Mouse (Mus musculus) gastrocnemius, postnatal 10 days (tissue): ENCODE measurements at regions not wholly inside any gene's neighbourhood (a gene's known extent, or its start where the extent isn't known, plus 50 kb on each side); places are given as distances from the start of the nearest gene placed in this dataset.
"Not testable (repeated sequence)": the region's sequence is repeated elsewhere in the genome, so short reads cannot be mapped to it uniquely, and the experiment has no call there.

Source experiments
- DNase-seq: peaks from one replicate; pipeline ENCODE4 v3.0.0; 2021; ENCODE audit warnings: mixed read lengths

DNA sequence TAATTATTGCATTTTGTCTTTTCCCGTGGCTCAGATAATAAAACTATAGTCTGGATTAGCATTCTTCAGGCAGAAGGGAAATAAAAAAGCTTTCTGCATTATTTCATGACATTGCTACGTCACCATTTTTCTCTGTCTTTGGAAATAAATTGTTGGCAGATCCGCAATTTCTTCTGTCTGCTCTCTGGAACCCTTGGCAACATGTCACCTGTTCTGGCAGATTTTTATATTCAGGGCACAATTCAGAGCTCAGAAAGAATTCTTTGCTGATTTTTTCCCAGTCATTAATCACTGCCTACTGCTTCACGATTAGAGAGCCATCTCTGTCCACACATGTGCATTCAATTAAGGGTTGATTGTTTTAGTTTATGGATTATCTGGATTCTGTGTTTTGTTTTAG is 460.5 kb downstream of the Cdh8 start:
- DNase-seq, result no peak

DNA sequence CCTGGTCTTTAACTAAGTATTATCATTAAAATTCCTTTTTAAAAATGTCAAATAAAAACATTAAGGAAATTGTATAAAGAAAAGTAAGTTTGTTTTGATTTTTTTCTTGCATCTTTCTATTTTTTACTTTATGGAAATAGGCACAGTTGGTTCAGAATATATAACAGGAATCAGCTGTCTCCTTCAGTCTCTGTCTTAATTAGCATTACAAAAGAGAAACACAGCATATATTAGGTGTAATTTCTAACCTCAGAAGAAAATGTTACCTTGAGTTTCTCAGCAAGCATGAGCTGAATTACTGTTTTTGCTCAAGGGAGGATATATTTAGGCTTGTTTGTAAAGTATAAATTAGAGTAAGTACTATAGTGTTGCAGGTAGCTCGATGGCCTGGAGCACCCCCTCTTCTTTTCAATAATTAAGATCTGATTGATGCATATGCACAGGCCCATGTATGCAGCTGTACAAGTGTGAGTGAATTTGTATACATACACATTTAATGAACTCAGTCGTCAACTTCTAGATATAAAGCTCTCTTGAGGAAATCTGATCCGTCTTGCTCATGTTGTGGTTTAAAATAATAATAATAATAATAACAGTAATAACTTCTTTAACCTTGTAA is 503.0 kb downstream of the Cdh8 start:
- no peak for DNase-seq

DNA sequence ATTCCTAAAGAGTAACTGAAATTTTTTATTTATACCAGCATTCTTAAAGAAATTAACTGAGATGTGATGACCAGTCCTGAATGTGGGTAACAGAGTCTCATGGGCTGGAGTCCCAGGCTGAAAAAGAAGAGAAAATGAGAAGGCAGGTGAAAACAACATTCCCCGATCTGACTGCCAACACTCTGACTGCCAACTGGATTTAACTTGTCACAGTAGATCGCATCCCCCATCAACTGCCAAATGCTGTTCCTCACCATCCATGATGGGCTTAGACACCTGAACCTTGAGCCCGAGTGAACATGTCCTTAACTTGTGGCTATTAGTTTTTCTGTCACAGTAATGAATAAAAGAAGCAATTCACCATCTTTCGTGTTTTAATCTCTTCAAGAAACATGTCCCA is 522.9 kb downstream of the Cdh8 start:
- no peak for DNase-seq

DNA sequence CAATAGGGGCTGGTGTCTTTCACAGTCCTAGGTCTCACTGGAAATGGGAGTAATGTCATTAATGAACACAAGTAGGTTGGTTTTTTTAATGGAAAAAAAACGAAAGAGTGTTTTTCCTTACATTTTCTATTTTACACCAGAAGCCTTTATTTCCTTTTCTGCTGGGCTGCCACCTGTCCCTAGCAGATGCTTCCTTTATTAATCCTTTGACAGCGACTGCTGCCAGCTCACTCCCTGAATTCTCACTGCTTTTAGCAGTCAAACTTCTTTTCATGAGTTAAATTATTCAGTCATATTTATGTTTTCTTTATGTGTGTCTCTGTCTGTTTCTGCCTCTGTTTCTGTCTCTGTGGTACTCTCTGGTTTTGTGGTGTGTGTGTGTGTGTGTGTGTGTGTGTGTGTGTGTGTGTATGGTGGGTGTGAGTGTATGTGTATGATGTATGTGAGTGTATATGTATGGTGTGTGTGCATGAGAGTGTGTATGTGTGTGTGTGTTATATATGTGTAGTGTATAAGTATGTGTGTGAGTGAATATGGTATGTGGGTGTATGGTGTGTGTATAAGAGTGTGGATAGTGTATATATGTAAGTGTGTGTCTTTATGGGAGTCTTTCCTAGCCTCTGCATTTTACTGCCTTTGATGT is 554.5 kb downstream of the Cdh8 start:
- DNase-seq, result no peak

DNA sequence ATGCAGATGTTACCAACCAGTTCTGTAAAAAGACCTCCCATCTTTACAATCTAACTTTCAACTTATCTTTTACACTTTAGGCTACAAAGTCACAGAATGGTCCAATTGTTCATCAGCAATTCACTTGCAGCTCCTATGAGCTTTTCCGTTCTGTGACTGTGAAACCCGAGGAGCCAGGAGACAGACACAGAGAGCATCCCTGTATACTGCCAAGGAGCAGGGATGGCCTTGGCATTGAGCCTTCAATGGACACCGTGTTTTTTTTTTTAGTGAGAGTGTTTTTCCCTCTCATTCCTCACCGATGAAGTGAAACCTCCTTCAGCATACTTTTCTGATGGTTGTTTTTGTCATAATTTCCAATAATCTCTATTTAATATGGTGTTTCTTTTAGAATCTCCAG is 555.1 kb downstream of the Cdh8 start:
- DNase-seq, result no peak

DNA sequence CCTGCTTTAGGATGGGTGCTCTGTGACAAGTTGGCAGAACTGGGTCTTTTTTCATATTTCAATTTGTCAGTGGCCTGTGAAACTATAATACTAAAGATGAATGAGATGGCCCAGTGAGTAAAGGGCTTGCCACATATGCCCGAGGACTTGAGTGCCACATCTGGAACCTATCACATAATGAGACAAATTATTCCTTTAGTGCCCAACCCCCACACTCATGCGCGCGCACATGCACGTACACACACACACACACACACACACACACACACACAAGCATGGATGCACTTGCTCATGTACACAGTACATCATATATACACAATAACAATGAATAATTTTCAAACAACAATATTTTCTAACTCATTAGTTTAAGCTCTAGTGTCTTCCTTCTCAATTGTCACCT is 555.9 kb downstream of the Cdh8 start:
- DNase-seq, result no peak

DNA sequence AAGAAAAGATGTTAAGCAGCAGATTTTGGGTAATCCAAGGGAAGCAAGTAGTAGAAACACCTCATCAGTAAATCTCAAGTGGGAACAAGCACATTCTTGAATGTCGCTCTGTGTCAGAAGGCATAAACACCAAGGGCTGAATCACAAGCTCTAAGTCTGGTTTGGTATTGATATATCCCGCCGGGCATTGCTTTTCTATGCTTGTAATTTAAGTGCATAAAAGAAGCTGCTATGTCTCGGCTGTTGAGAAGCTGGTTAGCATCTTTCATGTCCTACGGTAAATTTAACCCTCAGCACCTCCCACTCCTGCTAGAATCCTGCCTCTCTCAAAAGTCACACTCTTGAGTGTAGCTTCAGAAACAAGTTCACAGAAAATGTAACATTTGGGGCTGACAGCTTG is 586.8 kb downstream of the Cdh8 start:
- DNase-seq, result no peak

DNA sequence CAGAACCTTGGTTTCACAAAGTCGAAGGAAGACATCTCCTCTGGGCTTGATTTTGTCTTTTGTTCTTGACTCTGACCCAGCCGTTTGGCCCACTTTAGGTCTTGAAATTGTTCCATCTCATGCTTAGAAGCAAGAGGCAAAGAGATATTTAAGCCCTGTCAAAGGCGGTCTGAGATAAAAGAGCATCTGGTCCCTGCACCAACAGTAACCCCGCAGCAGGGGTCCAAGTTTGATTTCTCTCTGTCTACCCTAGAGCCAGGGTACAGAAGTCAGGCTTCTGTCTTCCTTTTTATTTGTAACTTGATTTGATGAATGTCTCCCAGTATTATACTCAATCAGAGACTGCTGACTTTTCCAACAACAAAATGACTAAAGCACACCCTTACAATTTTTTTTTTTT is 587.3 kb downstream of the Cdh8 start:
- no peak for DNase-seq

DNA sequence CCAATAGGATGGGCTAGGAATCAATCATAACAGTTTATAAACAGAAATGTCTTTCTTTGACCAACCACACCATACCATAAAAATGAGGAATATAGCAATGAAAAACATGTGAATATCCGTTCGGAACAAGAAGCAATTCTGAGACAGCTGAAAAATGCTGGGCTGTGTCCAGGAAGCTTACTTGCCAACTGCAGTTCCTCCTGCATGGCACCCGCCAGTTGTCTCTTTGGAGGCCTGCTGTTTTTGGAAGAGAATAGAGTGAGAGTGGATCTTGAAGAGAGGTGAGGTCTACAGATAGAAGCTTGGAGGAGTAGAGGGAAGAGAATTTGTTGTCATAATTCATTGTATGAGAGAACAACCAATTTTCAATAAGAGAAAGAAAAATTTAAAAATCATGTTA is 604.3 kb downstream of the Cdh8 start:
- DNase-seq, result no peak

DNA sequence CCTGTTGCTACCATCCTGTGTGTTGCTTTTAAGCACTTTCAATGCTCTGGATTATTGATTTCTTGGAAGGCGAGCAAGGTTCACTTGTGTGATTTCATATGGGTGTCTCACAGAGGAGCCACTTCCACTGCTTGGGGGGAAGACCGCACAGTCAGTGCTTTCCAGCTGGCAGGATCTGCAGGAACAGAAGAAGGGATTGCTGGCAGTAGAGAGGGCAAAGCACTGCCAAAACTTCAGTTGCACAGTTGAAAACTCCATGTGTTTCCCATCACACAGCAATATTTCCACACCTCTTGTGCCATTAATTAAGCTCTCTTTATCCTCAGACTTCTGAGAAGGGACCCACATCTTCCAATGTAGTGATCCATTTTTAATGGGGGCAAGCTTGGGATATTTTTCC is 618.8 kb downstream of the Cdh8 start:
- DNase-seq, result no peak

DNA sequence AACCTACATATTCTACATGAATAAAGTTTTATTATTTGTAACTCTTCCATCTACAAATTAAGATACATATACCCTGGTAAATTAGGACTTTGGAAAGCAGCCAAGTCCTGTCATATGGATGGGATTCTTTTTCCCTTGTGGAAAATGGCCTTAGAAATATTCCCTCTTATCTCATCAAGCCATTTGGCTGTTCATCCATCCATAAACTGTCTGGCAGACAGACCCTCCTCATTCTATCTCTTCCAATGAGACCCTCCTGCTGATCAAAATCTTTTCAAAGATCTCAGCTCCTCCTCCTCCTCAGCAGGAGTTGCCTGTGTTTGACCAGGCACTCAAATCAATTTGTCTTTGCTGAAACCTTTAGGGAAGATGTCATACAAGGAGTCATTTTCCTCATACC is 649.2 kb downstream of the Cdh8 start:
- DNase-seq, result no peak

DNA sequence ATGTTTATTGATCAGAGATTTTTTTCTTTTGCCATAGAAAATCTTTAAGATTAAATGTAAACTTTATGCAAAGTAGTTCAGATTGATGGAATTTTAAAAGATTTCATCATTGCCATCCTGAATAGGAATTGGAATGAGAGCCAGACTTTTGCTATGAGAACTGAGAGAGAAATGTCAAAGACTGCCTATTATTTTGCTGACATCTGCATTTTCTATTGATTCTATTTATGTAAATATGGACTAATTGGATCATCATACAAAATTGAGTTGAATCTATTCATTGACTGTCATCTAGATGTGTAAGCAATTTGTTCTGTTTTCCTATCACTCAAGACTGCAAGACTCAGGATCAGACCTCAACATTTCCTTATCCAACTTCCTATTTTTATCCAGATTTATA is 659.7 kb downstream of the Cdh8 start:
- no peak for DNase-seq

DNA sequence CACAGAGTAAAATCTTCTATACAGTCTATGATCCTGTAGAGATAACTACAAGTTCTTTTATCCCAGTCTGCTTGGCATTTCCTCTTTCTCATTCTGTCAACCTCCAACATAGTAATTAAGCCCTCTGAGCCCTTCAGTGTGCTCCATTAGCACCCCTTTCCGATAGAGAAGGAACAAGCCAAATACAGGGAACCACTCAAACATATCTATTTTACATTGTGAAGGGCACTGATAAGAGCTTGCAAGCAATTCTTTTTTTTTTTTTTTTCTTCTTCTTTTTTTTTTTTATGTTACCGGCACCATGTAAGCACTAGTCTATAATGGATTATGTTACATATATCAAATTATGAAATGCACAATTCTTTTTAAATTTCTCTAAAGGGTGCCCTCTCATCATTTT is 660.5 kb downstream of the Cdh8 start:
- no peak for DNase-seq

DNA sequence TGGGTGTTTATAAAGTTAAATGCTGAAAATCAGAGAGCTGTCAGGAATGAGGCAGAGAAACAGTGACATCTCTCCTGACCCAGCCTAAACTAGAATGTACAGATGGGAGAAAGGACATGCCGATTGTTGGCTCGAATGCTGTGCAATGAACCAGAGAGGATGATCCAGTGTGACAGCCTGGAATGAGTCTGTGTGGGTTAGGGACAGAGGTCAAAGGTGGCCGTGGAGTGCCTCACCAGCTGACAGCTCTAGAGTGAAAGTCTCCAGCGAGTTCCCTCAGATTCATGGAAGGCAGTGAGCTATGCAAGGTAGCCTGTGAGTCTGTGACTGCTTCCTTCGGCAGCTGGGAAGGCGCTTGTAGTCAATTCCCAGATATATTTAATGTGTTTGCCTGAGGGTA is 663.9 kb downstream of the Cdh8 start:
- no peak for DNase-seq

DNA sequence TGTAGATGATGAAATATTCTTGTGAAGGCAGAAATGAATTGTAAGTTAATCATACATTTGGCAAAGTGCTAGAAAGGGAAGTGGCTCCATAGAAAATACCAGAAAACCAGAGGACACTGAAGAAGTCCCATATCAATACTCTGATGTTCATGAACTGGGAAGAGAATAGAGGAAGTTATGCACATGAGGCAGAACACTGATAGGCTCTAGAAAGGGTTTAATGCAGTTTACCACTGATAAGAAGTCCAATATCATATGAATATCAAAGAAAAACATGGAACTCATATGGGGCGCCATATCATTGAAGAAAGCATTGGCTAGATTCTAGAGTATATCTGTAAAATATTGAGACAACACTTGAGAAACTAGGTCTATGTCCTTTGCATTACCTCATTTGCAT is 708.5 kb downstream of the Cdh8 start:
- no peak for DNase-seq

DNA sequence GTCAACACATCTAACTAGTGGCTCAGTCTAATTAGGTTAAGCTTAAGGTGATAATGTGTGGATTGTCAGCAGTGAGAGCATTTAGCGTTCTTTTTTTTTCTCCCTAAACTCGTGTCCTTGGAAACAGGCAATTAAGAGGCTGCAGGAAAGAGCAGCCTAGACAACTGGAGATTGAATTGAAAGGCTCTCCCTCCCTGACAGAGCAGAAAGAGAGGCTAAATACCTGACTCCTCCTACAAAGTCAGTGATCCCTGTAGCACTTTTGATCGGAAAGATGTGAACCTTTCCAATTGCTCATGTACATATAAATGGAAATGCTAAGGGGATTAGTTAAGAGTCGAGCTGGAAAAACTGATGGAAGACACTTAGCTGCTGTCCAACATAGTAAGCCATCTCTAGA is 710.1 kb downstream of the Cdh8 start:
- no peak for DNase-seq

DNA sequence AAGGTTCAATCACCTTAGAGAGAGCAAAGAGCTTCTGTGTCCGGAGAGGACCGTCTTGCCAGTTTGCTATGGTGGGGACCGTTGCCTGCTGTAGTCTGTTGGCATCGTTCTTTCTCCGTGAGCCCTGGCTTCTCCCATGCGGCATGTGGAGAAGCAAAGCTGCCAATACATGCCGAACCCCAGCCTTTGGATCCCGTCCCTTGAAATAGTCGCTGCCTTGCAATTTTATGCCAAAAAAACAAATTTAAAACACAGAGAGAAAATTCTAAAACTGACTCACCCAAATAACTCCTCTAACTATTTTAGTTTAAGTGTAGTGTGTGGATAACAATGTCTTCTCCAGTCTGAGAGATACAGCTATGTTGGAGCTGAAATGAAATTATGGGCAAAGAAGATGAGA is 731.1 kb downstream of the Cdh8 start:
- no peak for DNase-seq

DNA sequence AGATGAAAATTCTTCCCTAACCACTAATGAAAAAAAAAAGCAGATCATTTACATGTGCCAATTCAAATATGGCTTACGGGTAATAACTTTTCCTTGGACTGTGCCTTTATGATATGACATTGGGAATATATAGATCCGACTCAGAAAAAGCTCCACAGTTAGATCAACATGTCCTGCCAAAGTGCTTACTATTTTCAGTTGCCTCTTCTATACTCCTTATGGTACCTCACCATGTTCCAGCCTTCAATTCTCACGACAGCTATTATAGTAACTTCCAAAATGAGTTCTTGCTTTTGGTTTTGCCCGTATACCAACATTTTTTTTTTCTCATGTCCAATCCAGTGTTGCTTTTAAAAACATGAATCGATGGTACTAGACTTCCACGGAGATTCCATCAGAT is 731.7 kb downstream of the Cdh8 start:
- DNase-seq, result no peak

DNA sequence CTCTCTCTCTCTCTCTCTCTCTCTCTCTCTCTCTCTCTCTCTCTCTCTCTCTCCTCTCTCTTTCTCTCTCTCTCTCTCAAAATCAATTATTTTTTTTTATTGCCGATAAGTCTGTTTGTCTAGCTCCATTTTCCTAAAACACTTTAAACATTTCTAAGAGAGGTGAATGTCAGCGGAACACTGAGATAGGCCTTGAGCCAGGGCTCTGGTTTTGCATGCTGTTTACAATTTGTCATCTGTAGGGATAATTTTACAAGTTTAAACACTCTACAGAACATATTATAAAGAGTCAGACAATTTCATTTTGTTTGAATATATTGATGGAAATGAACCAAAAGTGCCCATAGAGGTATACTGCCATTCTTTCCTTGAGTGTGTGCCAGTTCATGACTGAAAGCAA is 736.2 kb downstream of the Cdh8 start:
- DNase-seq, result no peak

DNA sequence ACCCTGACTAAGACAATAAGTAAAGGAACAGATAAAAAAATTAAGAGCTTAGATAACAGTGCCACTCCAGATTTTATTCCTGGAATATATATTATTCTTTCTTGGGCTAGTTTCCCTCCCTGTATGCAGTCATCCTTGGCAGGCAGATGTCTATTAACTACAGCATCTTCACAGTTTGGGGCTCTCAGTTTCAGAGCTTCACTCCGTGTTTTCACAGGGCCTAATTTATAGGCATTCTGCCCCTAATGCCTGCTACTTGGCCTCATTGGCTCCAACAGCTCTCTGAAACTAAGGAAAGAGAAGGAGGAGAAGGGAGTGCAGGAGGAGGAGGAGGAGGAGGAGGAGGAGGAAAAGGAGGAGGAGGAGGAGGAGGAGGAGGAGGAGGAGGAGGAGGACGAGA is 757.0 kb downstream of the Cdh8 start:
- no peak for DNase-seq

DNA sequence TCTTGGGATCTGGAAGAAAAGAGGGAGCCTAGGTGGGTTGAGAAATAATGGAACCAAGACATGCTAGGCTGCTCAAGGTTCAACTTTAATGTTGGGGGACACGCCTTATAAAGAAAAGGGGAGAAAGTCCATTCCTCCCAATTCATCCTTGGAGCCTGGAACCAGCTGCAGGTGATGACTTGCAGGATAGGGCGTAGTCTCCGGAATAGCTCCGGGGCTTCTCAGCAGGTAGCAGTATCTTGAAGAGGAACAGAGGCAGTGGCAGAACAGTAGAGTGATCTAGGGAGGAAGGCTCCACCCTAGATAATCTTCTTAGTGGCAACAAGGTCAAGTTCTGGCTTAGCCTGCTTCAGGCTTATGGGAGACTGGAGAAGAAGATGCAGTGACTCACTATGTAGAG is 764.0 kb downstream of the Cdh8 start:
- not testable (repeated sequence) for DNase-seq

DNA sequence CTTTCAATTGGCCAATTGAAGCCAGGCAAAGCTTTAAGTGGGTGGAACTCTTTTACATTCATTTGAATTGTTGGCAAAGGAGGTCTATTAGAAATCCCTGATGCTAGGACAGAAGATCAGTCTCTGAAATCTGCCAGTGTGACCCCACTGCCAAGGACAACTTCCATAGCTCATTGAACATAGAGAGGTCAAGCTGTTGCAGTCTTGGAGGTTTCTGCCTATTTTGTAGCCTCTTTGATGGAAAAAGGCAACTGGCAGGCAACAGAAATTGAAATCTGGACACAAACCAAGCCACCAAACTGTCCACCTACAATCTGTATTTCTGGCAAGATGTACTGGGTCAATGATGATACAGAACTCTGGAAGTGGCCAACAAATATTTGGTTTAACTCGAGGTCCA is 765.3 kb downstream of the Cdh8 start:
- DNase-seq, result no peak

DNA sequence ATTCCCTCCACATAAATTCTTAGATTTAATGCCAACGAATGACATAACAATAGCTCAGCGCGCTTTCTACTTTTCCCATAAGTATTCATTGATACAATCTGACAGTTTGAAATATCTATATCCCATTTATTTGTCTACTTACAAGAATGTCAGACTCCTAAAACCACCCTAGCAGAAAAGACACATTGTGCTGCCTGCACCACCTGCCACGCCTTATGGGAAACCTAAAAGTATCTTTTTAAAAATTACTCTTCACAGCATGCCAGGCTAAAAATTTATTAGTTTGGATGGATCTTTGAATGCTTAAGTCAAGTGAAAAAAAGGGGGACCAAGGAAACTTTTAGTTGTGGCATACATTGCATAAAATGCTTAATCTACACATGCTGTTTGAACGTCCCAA is 788.1 kb downstream of the Cdh8 start:
- DNase-seq, result no peak

DNA sequence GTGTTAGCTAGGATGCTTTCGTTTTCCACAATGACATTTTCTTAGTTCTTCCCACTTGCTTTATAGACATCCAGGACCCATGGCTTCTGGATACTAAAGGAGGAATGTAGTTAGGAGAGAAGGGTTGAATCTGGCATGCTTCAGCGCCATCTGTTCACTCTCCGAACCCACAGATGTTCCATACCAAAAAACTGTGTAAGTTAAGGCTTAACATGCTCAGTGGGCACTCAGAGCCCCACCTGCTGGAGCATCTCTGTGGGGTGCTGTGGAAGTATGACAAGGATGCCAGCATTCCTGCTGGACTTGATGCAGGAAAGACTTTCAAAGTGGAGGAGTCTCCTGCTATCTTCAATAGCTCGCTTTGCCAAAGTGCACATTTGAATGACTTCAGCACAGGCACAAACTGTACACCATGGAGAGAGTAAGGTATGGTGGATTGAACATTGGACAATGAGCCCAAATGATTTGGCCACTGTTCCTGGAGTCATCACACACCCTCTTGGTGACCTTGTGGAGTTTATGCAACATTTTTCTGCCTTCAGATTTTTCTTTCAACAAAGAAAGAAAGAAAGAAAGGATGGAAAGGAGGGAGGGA is 802.3 kb downstream of the Cdh8 start:
- DNase-seq, result no peak
